Mouse (Mus musculus): Measurements from ENCODE around the gene Nthl1.

Nthl1 gene

DNA sequence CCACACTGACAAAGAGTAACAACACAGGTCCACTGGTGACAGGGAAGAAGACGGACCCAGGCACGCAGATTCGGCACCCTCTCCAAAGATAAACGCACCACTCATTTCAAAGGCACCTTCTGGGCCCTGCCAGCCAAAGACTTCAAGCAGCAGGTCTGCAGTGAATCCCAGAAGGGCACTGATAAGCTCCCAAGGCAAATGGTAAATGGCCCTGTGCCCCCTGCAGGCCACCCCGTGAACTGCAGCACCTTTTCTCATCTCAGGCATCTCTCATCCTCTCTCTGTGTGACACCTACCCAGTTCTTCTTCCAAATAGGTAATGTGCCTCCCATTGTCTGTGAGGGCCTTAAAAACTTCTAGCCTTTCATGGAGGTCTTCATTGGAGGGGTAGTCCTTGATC is 3.8 kb upstream of the Nthl1 start:
- DNase-seq (ENCODE audit: low read depth, low spot score): no peak

DNA sequence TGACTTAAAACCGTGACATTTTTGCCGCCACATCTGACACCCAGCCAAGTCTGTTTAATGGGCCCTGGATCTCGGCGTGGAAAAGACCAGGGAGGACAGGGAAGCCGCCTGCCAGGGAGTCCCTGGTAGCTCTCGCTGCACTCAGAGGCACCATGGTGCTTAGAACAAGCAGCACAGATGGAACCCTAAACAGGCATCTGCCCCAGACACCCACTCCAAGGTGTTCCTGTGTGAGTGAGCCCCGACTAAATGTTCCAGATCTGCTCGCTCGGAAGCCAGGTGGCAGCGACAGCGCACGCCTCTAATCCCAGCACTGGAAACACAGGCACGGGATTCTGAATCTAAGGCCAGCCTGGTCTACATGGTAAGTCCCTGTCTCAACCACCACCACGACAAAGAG is 2.4 kb upstream of the Nthl1 start:
- DNase-seq (ENCODE audit: low read depth, low spot score): no peak

DNA sequence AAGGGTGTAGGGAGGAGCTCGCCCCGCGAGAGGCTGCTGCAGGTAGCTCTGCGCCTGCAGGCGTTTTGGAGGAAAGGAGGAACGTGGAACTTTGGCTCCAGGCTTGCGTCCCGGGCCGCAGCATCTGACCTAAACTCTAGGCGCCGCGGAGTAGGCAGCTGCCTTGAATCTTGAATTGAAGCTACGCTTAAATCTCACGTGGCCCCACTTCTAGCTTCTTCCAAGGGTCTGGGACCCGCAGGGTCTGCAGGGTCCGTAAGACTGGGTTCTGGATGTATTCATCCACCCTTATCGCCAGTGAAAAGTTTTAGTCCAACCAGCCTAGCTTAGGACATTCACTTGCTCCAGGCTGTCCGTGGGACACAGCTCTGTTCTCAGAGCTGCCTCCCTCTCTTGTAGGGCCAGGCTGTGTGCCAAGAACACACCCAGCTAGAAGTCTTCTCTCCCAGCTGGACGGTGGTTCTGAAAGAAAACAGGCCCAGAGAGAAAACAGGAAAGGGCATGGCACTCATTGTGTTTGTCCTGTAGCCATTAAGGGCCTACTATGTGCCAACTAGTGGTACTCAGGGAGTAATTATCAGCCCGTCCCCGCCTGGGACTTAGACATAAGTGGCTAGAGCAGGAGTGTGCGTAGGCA is 451 bp downstream of the Nthl1 start:
- no peak for DNase-seq (ENCODE audit: low read depth, low spot score)

DNA sequence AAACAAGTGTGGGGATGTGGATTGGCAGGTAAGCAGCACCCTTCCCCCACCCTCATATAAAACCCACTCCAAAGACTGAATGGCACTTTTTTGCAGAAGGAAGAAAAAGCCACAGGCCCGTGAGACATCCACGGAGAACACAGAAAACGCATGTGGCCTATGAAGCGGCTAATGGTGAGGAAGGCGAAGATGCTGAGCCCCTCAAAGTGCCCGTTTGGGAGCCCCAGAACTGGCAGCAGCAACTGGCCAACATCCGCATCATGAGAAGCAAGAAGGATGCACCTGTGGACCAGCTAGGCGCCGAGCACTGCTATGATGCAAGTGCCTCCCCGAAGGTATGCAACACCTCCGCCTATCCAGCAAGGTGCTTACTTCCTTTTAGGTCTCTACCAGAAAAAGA is 1.4 kb downstream of the Nthl1 start:
- no peak for DNase-seq (ENCODE audit: low read depth, low spot score)

DNA sequence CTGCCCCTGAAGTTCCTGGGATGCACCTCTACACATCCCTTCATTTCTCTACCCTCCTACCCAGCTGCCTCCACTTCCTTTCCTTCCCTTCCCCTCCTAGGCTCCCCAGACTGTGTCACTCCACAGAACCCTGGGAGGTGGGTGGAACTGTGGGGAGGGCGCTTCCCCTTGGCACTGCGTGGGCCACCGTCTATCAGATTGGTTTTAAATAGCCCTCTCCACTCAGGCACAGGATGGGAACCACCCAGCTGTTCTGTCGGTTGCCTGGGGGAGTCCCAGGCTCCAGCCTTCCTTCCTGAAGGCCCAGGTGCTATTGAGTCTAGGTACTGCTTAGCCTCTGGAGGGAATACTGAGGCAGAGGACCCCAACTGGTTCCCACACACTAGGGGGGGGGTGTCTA is 2.5 kb downstream of the Nthl1 start:
- DNase-seq (ENCODE audit: low read depth, low spot score): no peak

DNA sequence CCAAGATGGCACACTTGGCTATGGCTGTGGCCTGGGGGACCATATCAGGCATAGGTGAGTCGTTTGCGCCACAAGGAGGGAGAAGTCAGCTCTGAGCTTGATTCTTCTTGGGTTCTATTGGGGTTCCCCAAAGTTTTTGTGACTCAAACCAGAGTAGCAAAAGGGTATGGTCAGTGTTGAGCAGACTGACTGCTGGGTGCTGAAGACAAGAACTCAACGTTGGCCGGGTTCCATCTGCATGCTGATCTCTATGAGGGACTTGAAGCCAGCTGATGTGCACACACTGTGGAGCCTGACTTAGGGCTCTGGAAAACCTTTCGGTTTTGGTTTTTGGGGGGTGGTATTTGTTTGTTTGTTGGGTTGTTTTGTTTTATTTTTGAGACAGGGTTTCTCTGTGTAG is 3.2 kb downstream of the Nthl1 start:
- no peak for DNase-seq (ENCODE audit: low read depth, low spot score)

DNA sequence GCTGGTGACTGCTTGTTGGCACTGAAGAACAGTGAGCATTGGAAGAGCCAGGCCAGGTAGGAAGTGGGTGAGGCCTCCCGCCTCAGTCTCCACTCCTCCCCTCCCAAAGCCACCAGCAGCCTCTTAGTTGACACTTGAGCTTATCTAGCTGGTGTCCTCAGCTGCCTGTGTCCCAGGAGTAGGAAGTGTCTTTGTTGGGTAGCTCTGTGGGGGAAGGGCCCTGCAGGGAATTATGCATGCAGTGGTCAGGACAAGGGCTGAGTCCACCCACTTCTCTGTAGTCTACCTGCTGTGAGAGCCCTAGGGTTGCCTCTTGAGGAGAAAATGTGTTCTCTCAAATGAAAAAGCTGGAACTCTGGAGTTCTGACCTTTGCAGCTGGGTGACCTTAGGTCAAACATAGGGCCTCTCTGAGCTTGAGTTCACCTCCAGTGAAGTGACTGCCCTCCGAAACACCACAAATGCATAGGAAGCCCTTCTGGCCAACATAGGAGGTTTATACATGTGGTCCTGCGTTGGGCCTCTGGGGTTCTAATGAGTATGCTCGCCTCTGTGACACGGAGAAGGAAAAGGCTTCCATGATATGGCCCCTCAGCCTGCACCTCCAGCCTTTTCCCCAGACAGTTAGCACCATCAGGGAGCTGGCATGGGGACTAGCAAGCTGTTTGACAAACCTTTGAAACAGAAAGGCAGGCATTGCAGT is 4.5 kb downstream of the Nthl1 start:
- no peak for DNase-seq (ENCODE audit: low read depth, low spot score)

DNA sequence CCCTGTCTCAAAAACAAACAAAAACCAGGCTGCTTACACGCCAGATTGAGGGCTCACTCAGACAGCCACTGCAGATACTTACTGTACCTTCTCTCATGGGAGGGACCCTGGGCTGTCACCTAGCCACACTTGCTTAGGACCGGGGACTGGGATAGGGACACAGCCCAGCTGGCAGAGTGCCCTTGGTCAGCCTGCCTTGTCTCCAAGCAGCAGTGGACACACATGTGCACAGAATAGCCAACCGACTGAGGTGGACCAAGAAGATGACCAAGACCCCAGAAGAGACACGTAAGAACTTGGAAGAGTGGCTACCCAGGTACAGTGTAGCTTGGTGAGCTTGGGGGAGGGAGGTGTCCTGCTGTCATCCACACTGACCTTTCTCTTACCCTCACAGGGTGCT is 5.7 kb downstream of the Nthl1 start:
- no peak for DNase-seq (ENCODE audit: low read depth, low spot score)

DNA sequence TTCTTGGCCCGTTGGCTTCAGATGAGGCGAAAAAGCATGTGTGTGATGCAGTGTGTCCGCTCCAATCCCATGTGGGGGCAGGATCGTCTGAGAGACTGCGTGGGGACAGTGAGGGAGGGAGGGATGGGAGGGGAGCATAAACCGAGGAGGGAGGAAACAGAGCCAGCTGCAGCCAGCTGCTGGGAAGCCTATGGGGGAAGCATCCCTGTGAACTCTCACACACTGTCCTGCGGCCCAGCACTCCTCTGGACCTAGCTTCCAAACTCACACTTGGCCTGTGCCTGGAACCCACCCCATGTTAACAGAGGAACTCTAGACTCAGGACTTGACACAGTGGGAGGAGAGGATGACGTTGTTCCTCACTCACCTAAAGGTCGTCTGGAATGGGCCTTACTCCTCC is 6.4 kb downstream of the Nthl1 start:
- no peak for DNase-seq (ENCODE audit: low read depth, low spot score)

DNA sequence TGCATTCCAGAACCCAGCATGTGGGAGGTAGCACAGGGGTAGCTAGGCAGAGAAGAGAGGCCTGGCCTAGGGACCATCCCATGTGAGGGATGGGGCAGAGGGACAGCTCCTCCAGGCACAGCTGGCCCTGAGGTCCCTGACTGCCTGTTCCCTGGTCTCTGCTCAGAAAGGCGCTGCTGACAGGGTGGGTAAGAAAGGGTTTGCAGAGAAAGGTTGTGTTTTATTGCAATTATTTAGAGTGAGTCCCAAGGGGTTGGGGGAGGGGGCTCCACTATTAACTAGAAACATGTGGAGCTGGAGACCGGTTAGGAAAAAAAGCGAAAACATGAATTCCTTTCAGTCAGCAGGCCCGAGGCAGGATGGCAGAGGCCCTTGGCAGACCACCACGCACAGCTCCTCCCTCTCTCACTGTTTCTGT is 7.1 kb downstream of the Nthl1 start:
- no peak for DNase-seq (ENCODE audit: low read depth, low spot score)

DNA sequence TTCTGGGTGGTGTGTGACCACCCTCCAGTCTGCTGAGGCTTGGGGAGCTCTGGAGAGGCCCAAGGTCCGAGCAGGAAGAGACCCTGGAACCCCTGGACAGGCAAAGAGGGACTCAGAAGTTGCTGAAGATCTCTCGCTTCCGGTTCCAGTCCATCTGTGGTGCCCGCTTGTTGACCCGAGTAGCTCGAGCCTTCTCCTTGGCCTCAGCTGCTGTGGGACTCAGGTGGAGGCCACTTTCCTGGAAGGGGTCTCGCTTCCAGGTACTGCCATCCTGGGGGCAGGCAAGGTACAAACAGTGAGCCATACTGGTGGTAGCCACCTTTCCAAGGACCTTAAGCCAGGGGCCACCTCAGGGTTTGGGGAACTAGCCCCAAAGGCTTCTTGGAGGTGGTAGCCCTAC is 7.6 kb downstream of the Nthl1 start:
- DNase-seq (ENCODE audit: low read depth, low spot score): no peak

DNA sequence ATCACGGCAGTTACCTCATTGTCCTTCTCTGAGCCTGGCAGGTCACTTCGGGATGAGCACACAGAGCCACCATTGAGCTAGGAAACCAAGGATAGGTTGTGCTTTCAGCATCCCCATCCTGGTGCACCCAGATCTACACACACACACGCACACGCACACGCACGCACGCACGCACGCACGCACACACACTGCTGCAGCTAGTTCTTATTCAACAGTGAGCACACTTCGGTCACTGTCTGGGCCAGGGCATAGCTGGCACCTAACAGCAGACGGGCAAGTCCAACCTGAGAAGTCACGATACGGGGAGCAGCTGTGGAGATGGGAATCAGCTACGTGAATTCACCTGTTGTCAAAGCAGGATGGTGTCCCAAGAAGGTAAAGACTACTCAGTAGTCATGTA is 8.1 kb downstream of the Nthl1 start:
- DNase-seq (ENCODE audit: low read depth, low spot score): no peak

DNA sequence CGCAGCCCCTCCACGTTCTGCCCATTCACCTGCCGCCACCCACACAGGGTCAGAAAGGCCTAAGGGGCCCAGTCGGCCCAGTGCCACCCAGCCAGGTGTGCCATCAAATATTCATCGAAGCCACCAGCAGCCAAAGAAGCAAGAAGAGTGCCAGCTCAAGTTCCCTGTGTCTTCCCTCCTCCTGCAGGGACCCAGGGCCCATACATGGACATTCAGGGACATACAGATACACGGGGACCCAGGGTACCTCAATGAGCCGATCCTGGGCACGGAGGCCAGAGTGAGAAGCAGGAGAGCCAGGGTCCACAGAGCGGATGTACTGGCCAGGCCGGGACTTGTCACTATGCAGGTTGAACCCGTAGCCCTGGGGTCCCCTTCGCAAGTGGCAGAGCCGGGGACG is 9.5 kb downstream of the Nthl1 start:
- DNase-seq (ENCODE audit: low read depth, low spot score): no peak

DNA sequence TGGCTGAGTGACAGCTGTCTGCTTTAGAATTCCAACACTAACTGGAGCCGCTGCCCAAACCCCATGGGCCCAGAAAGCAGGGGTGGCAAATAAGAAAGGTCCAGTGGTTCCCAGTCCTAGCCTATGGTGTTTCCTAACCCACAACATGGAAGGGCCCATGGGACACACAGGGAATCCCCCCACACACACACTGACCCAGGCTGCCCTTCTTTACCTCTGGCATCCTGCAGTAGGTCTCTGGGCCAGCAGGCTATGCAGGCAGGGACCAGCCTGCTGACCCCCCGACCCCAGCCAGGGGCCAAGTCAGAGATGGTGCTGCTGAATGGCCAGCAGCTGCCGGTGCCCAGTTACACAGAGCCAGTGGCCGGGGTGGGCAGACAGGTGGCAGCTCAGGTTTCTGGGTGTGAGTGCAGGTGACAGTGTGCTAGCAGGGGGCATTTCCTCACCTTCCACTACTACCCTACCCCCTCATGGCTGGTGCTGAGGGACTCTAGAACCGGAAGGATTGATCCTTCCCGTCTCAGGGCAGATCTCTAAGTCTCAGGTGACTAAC is 10.4 kb downstream of the Nthl1 start:
- no peak for DNase-seq (ENCODE audit: low read depth, low spot score)

DNA sequence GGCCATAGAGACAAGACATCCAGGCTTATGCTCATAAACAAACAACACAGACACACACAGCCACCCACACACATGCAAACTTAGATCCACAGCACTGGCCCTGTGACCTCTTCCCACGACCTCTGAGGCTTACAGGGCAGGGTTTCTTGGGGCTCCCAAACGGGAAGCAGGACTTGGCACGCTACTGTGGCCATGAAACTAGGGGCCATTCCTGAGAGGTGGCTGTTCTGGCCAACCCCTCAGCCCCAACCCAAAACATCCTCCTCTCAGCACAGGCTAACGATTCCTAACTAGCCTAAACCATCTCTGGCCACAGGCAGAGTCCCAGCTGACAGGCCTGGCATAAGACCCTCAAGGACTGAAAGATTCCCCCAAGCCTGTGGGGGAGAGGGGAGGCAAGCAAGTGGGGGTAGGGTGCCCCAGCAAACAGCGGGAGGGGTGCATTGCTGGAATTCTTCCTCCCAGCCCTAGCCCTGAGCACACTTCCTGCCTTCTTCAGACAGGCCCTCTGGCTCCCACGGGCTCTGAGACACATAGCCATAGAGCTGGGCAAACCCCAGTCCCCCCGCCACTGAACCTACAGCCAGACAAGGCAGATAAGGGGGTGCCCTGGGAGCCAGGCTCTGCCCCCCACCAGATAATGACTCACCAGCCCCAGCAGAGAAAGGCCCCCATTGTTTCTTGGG is 11.7 kb downstream of the Nthl1 start:
- DNase-seq (ENCODE audit: low read depth, low spot score): no peak

DNA sequence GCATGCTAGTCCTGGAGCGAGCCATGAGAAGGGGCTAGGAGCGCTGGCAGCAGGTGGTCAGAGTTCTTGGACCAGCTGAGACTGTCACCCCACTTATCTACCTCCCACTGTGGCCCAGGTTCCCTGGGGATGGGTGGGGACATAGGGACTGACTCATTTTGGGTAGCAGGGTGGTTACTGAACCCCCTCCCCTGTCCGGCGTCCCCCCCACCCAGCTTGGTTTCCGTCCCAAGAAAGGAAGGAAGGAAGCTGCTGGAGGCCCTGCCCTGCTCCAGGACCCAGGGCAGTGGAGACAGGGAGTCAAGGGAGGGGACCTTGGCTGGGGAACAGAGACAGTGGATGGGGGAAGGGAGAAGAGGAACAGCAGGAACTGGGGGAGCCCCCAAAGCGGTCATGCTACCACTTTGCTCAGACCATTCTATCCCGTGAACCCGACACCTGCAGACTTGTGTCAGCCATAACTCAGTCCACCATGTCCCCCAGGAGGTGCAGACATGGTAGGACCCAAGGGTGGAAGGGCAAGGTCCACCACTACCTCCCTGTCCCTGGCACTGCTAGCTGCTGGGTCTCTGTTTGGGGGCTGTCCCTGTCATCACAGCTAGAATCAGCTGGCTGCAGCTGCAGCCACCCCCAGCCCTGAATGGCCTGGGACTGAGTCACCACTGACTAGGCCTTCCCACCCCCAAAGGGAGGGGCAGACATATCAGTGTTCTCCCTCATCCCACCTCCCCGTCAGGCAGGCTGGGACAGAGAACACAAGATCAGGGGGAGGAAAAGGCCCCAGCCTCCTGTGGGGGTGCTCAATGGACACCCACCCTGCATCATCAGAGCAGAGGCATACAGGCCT is 12.6 kb downstream of the Nthl1 start:
- DNase-seq (ENCODE audit: low read depth, low spot score): no peak

DNA sequence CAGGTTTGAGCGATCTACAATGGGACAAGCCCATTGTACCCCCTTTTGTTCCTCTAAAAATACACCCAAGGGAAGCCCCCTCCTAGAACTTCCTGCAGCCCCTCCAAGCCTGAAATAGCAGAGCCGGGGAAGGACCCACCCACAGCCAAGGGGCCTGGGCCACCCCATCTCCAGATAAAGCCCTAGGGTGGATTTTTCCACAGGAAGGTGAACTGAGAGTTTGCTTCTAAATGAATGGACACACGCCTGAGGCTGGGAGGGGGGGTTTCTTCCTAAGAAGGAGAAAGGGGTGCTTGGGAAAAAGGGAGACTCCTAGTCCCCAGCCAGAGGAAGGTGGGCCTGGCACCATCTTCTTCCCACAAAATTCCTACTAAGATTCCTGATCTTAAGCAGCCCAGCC is 13.4 kb downstream of the Nthl1 start:
- DNase-seq (ENCODE audit: low read depth, low spot score): no peak

DNA sequence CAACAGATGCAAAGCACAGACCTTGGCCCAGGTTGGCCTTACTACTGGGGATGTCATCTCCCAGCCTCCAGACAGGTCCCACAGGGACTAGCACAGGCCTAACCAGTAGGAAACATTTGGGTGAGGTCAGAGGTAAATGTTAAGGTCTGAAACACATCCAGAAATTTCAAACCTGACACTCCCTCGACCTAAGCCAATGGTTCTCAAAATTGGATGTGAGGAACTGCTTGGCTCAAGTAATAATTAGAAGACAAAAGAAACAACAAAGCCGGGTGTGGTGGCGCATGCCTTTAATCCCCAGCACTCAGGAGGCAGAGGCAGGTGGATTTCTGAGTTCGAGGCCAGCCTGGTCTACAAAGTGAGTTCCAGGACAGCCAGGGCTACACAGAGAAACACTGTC is 13.9 kb downstream of the Nthl1 start:
- DNase-seq (ENCODE audit: low read depth, low spot score): no peak

DNA sequence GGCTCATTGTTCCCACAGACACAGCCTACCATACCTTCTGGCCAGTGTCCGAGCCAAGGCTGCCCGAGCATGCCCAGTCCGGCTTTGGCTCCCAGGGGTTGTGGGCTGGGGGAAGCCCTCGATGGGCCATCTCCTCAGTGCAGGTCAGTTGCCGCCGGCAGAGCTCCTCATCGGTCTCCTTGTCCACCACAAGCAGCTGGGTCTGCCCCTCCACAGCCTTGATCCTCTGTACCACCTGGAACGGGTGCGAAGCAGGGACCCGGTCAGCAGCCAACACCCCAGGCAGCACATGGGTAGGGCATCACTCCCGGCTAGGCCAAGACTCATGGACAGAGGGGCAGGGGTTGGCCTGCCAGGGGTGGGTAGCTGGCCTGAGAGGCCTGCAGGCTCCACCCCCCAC is 15.0 kb downstream of the Nthl1 start:
- no peak for DNase-seq (ENCODE audit: low read depth, low spot score)

DNA sequence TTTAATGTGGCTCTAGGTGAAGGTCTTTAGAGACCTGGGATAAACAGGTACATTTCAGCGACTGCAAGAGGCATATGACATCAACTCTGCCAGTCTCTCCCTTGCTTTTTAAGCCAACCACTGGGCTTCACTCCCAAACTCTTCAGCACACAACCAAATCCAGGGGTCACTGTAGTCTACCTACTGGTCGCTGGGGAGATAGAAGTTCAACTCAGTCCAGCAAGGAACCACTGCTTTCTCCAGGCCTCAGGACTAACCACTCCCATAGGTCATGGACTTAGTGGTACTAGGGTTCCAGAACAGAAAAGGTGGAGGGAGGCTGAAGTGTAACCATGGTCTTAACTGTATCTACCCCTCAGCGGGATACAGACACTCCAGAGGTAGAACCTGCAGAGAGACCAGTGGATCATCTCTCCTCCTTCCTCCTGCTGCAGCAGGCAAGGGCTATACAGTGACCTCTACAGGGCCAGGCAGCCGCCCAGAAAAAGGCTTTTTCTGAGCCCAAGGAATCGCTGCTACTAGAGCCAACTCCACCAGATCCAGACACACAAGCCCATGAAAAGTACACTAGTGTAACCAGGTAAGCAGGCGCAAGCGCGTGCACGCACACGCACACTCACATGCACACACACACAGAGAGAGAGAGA is 16.4 kb downstream of the Nthl1 start:
- no peak for DNase-seq (ENCODE audit: low read depth, low spot score)

DNA sequence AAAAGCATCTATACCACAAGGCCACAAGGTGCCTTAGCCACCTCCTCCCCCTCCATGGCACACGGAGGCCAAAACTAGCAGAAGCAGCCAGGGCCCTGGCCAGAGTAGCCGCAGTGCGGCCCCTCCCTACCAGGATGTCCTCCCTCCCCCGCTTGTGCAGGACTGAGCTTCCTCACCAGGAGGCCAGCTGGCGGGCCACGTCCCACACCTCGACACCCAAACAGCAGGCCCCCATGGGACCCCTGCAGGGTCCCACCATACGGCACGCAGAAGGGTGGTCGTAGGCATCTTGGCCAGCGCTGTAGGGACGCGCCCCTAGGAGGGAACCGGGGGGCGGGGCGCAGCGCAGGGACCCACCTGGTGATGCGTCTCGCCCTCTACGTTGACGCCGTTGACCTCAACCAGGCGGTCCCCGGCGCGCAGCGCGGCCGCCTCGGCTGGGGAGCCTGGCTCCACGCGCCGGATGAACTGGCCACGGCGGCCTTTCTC is 17.1 kb downstream of the Nthl1 start:
- no peak for DNase-seq (ENCODE audit: low read depth, low spot score)

Measured in brain, embryonic 18.5 days (tissue).